Mouse (Mus musculus) bone marrow macrophage, adult 2 months (primary cell): ENCODE results near the gene Card14.

Source experiments
- CTCF ChIP-seq: IDR thresholded peaks from 2 replicates; pipeline ENCODE4 v1.5.1; 2012; ENCODE audit warnings: low read depth, mild to moderate bottlenecking, low read length, moderate library complexity
- POLR2A ChIP-seq: IDR thresholded peaks from 2 replicates; pipeline ENCODE4 v1.6.1; 2012; ENCODE audit warnings: mild to moderate bottlenecking, low read depth, low read length, borderline replicate concordance

GRCm38 (mm10) chr11:119344865-119345264 is 37.3 kb downstream of the Card14 start:
- no peak for TF ChIP-seq POLR2A
- no peak for TF ChIP-seq CTCF
